Mouse (Mus musculus) gonadal fat pad, adult 2 months (tissue): ENCODE data around the gene Tcl1b4. TPM values are rescaled to one million over a fixed set of nuclear protein-coding genes. Genes with fewer than 3 reads are reported as not detected.
A peak's percentile ranks its signal among the peaks of the same experiment; 100 is the strongest.
"Not testable (repeated sequence)": the region's sequence is repeated elsewhere in the genome, so short reads cannot be mapped to it uniquely, and the experiment has no call there.

ENCODE experiments used
- DNase-seq: peaks from one replicate; pipeline ENCODE4 v3.0.0-alpha.2; 2012; ENCODE audit warnings: low read depth
- polyA plus RNA-seq: library from polyadenylated mRNA; depleted of rRNA; stranded (reverse); fragments of >200 nt; gene quantifications from 2 replicates; pipeline ENCODE4 v1.2.3, GENCODE M21; 2012; rRNA removed

The Tcl1b4 gene
- not detected in 2 replicates for polyA plus RNA-seq

DNA sequence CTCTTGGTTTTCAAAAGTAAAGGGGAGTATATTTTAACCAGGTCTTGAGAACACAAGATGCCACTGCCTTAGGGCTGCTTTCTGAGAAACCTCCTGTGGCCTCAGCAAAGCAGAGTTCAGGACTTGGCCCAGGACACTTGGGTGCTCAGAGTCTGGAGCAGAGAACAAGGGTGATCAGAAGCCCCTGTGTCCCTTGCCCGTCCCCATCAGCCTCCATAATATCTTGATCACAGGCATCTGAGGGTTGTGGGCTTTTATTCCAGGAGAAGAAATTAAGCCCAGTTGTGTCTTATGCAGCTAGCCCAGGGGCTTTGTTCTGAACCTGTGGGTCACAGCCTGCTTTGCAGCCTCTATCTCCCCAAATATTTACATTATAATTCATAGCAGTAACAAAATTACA lies at the start of gene Tcl1b4:
Gene Tcl1b4 (plus strand): TSS at position 301 of the 400 bp plus-strand sequence.
- not testable (repeated sequence) for DNase-seq

GRCm38 (mm10) chr12:105155286-105155685 lies 46.5 kb upstream of the Tcl1b4 start:
- DNase-seq, result peak; percentile 16

- DNase-seq, result no peak
Measured at GRCm38 (mm10) chr12:105158842-105159241, 42.9 kb upstream of the Tcl1b4 start.

GRCm38 (mm10) chr12:105159390-105159789 lies 42.4 kb upstream of the Tcl1b4 start, which contains the start of gene Tcl1b1:
Gene Tcl1b1 (plus strand): TSS chr12:105159690.
- DNase-seq, result no peak

GRCm38 (mm10) chr12:105166734-105167133 lies 35.0 kb upstream of the Tcl1b4 start:
- no peak for DNase-seq

DNA sequence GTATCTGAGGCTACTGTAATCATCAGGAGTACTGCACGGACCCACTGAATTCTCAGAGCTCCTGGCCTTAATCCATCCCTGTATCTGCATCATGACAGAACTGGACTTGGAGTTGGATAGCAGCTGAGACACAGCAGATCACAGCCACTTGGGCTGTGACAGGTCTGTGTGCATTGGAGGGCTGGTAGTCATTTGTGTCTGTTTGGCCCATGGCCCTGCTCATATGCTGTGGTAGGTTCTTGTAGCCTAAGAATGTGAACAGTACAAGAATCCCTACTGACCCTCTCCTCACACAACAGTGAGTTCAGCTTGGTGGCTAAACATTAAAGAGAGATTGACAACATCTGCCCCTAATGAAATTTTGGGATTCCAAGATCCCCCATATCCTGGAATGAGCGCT lies 28.4 kb upstream of the Tcl1b4 start:
- DNase-seq, result no peak

DNA sequence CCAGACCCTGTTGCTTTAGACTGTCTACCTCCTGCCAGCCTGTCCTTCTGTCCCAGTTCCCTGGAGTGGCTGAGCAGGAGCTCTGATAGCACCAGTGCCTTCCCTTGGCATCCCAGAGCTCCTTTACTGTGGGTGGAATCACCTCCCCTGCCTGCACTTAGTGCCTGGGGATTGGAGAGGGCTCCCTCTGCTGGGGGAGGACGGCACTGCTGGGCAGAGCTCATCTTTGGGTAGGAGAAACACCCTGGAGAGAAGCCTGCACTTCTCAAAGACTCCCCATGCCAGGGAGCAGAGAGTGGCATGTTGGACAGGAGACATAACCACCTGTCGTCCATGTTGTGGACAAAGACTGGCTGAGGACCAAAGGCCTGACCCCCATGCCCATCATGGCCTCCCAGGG lies 27.4 kb upstream of the Tcl1b4 start:
- DNase-seq, result not testable (repeated sequence)

DNA sequence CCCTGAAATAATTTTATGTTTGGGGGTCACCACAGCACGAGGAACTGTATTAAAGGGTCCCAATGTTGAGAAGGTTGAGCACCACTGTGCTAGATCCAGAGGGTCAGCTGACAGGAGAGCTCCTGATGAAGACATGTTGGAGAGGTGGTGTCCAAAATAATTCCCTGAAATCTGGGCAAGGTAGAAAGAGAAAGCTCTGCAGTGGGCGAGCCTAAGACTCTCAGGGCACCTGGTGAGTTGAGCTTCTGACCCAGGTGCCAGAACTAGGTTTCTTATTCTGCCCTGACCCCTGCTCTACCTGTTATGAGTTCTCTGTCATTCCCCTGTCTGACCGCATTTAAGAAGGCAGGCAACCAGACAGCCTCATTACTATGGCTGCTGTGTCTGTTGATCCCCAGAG lies 25.7 kb upstream of the Tcl1b4 start, which contains the start of gene Tcl1b5:
Gene Tcl1b5 (plus strand): TSS at position 301 of the 400 bp plus-strand sequence.
- DNase-seq, result not testable (repeated sequence)

DNA sequence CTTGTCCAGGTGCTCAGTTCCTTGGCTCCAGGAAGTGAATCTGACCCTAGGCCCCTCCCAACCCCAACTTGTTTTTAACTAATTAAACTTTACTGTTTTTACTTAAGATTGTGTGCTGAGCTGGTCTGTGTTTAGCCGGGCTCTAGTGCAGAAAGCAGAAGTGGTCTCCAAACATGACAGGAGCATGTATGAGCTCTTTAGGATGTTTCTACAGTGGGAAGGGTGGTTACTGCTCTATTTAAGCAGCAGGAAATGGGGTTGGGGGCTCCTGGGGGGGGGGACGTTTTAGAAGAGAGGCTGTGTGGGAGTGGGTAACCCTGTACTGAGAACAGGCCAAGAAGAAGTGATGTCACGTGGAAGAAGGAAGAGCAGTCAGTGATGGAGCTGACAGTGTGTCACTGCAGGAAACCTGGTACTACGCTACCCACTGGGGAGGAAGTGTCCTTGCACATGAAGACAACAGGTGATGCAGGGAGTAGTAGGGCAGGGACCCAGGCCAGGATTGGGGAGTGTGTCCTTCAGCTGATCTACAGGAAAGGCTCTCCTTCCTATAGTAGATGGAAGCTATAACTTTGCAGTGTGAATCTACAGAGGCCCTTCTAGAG lies 20.6 kb upstream of the Tcl1b4 start:
- not testable (repeated sequence) for DNase-seq

- DNase-seq, result not testable (repeated sequence)
Measured at GRCm38 (mm10) chr12:105188980-105189379, 12.8 kb upstream of the Tcl1b4 start.

DNA sequence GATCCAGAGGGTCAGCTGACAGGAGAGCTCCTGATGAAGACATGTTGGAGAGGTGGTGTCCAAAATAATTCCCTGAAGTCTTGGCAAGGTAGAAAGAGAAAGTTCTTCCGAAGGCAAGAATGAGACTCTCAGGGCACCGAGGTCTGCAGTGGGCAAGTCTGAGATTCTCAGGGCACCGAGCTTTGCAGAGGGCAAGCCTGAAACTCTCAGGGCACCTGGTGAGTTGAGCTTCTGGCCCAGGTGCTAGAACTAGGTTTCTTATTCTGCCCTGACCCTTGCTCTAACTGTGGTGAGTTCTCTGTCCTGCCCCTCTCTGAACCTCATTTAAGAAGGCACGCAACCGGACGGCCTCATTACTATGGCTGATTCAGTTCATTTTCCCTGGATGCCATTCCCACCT lies 11.0 kb upstream of the Tcl1b4 start, which contains the start of gene Tcl1b3:
Gene Tcl1b3 (plus strand): TSS at position 301 of the 400 bp plus-strand sequence.
- not testable (repeated sequence) for DNase-seq

DNA sequence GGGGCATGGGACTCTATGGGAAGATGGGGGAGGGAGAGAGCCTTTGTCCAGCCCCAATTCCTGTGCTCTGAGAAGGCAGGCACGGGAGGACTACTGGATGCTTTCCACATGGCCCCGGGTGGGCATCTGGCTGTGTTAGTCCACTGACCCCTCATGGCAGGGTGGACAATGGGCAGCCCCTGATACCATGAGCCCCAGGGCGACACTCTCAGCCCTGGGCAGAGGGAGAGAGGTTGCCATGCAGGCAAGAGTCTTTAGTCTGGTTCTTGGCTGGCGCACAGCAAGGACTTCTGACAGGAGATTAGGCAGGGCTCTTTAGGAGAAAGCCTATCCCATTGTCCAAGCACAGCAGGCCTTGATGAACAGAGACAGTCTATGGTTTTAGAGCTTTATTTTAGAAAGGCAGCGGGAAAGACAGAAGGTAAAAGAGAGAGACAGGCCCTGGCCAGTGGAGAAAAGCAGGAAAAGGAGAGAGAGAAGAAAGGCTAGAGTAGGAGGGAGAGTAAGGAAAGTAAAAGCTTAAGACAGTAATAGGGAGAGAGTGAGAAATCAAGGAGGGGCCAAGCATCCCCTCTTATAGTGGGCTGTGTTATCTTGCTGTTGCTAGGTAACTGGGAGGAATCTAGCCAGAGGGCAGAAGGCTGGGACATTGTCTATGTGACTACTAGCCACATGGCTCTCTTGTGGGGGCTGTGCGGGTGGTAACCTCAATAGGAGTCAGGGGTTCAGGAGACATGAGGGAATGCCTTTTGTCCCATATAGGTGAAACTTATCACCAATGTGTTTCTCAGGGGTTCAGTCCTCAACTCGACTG lies 1.9 kb upstream of the Tcl1b4 start:
- not testable (repeated sequence) for DNase-seq

DNA sequence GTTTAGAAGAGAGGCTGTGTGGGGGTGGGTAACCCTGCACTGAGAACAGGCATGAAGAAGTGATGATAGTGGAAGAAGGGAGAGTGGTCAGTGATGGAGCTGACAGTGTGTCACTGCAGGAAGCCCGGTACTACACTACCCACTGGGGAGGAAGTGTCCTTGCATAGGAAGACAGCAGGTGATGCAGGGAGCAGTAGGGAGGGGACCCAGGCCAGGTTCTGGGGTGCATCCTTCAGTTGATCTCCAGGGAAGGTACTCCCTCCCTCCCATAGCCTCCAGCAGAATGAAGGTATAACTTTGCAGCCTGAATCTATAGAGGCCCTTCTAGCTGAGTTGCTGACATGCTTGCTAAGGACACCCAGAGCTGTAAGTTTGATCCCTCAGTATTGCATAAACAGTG lies 5.3 kb downstream of the Tcl1b4 start:
- DNase-seq, result no peak

DNA sequence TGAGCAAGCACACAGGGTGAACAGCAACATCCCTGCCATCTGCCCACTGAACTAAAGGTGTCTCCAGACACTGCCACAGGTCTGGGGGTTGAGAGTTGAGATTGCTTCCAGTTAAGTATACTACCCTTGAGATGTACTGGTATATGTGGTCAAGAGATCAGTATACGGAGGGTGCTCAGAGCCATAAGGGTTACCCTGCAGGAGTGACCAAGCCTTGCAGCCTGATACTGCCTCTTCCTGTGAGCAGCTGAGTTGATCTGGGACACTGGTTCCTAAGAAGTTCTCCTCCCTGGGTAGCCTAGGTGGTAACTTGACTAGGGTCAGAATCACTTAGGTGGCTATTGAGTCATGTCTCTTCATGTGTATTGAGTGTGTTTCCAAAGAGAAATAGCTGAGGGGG lies 6.7 kb downstream of the Tcl1b4 start:
- DNase-seq, result no peak

DNA sequence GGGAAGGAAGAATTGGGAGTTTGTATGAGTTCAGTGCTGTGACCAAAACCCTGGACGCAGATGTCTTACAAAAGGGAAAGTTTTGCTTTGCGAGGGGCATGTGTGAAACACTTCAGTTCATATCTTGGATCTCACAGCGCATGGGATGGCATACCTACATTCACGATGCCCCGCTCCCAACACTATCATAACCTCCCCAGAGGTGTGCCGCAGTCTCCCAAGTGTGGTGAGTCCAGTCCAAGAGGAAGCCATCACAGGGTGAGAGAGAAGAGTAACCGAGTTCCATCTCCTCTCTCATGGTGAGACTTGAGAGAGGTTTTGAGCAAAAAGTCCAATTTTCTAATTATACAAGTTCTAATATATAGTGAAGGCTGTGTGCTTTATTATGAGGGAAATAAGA lies 7.5 kb downstream of the Tcl1b4 start:
- no peak for DNase-seq

GRCm38 (mm10) chr12:105217101-105217760 lies 15.5 kb downstream of the Tcl1b4 start:
- no peak for DNase-seq

DNA sequence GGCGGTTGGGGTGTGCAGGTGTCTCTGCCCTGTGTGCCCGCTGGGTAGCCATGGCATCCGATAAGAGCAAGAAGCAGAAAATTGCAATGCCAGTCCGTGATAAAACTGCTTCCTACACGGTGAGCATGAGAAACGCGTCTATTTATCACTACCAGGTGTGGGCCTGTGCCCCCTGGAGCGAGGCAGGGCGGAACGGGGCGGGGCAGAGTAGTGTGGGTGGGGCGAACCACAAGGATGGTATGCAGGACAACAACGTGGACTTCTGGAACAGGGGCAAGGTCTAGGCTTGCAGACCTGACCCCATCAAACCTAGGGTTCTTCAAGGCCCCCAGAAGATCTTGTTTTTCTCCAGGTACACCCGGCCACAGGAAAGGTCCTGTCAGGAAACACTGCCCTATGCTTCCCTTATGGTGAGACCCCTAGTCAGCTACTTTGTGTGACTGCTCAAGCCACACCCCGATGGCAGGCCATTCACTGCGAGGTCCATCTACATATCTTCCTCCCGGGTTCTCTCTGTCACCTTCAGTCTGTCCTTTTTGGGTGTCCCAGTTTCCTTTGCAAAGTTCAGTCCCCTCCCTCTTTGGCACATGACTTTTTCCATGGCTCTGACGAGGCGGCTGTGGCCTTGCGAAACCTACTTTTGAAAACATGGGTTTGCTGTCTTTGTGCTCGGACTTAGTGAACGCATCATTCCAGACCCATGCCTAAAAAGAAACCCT lies 21.0 kb downstream of the Tcl1b4 start, which contains the start of gene Tcl1:
Gene Tcl1 (minus strand): TSS at position 193 of the 719 bp plus-strand sequence.
- no peak for DNase-seq

- DNase-seq, result no peak
Measured at GRCm38 (mm10) chr12:105224621-105225320, 23.0 kb downstream of the Tcl1b4 start.

DNA sequence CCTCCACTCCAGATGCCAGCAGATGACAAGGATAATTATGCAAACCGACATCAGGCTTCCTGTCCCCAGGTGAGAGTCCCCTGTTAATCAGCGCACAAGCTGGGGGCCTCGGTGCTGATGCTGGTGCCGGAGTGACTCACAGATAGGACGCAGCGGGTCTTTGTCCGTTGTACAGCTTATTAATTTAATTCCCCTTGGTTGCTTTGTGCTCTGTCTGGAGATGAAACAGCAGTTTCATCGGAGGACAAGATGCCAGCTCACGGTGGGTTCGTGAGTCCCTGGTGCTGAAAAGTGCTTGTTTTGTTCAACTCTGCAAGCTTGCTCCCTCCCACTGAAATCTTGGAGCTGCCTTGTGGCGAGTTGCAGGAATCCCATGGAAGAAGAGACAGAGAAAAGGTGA lies 32.6 kb downstream of the Tcl1b4 start:
- DNase-seq, result no peak

GRCm38 (mm10) chr12:105235091-105235490 lies 33.3 kb downstream of the Tcl1b4 start:
- no peak for DNase-seq

- DNase-seq, result no peak
Measured at GRCm38 (mm10) chr12:105239060-105239459, 37.3 kb downstream of the Tcl1b4 start.
